Mouse (Mus musculus) heart, adult 9 months (tissue): ENCODE results near the gene Ccdc187.

Source experiments
- DNase-seq, 2 experiments: peaks; one replicate each; pipeline ENCODE4 v3.0.0; 2022; ENCODE audit warnings: low spot score in 2 of 2

Gene Ccdc187

DNA sequence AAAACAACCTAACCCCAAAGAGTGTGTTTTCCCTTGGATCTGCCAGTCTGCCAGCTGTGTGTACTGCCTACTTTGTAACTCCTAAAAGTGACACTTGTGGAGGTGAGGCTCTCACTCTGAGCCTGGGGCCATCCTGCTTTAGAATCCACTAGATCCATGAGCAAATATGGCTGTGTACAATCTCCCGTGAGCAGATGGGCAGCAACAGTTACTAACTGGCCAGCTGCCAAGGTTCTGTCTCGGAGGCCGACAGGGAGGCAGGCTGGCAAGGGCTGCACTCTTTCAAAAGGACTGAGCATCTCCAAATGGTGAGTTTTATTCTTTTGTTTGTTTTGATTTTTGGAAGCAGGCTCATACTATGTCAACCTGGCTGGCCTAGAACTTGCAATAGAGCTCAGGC lies 79.8 kb downstream of the Ccdc187 start:
- DNase-seq, result no peak

DNA sequence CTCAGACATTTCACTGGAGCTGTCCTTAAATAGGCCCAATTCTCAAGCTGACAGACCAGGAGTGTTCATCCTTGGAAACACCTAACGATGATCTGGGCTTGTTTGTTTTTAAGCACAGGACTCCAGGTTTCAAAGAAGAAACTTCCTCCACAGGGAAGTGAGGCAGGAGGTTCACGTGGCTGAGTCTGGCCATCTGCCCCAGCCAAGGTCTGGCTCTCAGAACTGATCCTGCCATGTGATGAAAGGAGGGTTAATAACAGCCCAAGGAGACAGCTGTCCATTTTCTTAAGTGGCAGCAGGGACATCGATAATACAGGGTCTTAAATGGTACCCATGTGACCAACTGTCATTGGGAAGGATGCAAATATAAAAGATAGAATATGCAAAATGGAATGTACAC lies 84.8 kb downstream of the Ccdc187 start:
- no peak for DNase-seq

DNA sequence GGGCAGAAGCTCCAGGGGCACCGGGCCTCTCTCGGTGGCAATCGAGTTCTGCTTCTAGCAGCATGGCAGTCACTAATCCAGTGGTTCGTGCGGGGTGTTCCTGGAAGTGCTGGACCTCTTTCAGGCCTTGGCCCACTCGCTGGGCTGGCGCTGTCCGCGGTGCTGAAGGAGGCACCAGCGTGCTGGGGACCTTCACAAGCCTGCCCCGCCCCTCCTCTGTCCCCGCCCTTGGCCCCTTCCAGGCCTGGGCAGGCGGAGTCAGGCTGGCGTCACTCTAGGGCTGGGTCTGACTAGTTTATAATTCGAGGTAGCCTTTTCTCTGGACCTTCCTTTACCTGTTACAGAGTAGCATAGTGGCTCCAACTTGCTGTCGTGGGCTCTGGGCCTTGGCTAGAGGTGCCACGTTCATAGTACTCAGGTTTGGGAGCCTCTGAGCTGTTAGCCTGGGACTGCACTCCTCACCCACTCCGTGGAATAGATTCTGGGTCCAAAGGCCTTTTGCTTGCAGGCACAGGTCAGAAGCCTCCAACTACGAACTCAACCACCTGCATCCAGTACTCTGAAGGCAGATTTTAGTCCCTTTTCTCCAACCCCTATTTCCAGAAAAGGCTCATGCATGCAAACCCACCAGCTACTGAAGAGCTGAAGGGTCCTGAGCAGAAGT lies 86.1 kb downstream of the Ccdc187 start, which contains the start of gene Lhx3:
Gene Lhx3, minus strand, starts transcription at position 164 of the 664 bp plus-strand sequence.
- DNase-seq, result peak; percentile 24 to 61

DNA sequence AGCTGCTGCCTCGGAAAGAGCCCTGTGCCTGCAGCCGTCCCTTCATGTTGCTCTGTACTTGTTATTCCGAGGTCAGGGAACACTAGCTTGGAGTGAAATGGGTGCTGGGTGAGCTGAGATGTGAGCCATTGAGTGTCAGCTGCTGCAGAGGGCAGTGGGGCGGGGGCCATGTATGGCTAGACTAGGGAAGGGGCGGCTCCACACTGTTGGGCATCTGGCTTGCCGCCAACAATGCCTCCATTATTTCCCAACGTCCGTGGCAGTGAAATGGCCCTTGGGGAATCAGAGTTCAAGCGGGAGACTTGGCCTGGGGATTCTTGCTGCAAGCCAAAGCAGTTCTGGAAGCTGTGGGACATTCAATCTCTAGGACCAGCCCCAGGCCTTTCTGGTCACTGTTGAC lies 86.8 kb downstream of the Ccdc187 start:
- DNase-seq, result no peak

DNA sequence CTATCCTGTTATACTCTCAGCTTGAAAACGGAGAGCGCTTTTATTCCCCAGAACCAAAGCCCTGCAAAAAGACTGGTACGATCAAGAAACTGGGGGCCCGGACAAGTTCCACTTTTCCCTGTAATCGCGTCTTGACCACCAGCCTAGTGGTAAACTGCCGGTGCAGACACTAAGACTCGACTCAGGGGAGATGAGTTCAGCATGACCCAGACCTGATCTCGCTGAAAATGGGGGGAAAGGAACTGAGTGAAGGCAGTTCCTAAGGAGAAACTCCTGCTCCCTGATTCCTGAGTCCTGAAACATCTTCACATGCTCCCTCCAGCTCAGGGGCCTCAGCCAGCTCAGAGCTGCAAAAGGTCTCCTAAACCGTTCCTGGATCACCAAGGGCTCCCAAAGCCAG lies 88.6 kb downstream of the Ccdc187 start:
- no peak for DNase-seq

DNA sequence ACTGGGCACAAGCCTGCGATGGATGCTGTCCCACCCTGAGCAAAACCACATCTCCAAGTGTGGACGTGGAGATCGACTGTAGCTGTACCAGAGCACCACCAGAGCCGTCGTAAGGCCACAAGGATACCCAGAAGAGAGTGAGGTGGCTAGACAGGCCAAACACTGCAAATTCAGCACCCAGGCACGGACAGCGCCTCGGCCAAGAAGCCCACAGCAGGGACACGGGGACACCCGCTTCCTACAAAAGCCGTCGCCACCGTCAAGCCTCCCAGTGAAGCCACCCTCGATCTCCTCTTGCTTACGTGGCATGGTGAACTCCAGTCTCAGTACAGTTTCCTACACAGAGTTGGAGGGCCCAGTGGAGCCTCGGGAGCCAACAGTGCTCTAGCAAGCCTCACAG lies 89.2 kb downstream of the Ccdc187 start:
- no peak for DNase-seq

DNA sequence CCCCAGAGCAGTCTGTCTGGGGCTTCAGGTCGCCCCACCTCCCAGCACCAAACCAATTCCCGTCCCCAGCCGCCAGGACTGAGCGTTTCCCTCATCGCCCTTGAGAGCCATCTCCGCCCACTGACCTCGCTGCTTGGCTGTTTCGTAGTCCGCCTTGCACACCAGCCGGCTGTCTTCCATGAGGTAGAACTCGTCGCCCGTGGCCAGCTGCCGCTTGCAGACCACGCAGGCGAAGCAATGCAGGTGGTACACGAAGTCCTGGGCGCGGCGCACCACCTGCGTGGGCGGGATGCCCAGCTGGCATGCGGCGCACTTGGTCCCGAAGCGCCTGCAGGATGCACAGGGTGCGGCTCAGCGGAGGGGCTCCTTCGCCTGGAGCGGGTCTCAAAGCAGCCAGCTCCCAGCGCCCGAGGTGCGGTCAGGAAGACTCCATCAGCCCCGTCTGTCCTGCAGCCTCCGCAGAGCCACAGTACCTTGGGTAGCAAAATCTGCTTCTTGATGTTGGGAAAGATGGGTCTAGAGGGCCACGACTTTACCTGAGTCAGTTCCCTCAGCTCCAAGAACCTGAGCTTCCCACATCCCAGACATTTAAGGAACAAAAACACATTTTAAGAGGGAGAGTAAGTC lies 91.4 kb downstream of the Ccdc187 start:
- DNase-seq, result no peak

DNA sequence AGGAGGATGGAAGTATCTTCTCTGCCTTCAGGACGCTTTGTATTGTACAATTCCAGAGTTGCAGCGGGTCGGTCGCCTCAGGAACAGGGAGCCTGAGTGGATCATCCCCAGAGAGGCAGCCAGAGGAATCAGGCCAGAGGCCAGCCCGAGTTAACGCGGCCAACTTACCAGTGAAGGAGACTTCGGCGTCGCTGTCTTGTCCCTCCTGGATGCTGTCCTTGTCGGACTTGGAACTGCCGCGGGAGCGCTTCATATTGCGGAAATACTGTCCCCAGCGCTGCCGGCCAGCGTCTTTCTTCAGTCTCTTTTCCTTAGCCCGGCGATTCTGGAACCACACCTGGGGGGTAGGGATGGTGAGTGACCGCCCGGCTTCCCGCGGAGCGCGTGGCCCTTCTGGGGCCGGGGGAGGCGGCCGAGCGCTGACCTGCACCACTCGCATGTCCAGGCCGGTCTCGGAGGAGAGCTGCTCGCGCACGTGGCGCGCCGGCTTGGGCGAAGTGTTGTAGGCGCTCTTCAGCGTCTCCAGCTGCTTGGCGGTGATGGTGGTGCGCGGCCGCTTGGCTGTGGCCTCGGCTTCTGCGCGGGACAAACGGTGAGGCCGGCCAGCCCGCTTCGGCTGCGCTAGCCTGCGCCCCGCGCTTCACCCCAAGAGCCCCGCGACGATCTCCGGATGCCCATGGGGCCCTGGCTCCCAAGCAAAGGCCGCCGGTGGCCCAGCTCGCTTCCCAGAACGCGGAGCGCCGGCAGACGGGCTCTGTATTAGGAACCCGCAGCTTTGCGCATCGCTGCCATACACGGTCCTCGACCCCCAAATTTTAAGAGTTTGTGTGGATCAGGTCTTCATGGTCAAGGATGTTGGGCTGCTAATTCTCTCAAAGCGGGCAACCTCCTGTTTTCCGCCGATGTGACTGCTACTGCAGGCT lies 92.2 kb downstream of the Ccdc187 start:
- DNase-seq, result no peak

DNA sequence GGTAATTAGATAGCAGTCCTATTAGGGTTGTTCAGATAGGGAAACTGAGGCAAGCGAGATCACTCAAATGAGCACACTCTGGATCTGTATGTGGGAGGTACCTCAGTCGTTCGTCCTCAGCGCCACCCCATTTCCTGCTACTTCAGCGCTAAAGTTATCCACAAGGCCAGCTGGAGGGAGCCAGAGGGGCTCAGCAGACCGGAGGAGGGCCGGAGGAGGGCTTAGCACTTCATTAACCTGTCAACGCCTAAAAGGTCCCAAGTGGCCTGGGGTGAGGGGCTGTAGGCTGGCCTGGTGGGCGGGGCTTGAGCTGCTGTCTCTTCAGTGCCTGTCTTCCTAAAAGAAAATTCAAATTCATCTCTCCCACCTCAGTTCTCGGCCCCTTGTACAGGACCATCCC lies 95.9 kb downstream of the Ccdc187 start:
- DNase-seq, result no peak

DNA sequence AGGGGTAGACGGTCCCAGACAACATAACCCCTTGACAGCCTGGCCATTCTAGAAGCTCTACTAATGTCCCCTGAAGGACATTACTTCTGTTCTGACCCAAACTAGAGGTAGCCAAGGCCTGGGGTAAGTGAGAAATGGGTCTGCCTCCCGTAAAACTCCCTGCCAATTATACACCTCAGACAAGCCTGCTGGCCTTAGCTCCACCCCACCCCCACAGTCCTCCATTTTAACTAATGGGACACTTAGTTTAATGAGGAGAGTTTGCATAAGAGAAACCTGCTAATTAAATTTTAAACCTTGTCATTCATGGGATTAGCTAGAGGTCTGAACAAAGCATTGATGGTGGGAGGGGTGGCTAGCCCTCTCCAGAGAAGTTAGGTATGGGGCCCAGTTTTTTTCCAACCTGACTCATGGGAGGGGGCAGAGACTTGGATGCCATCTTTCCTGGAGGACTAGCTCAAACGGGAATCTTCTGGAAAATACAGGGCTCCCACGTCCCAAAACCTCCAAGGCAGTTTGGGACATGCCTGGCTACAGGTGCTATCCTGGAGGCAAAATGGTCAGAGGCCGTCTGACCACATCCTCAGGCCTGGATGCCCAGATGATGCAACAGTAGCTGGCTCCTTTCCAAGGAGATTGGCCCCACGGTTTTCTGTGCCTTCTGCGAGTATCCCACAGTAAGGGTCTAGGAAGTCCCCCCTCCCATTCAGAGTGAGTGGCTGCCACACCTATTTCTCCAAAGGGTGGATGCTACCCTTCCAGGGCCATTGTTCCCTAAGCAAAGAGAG lies 99.6 kb downstream of the Ccdc187 start:
- no peak for DNase-seq
